In genomic region chr9:92769528-92769927, GRCm38 (mm10) we compare ENCODE assay signal across 9 mouse cellular contexts.
DNase-seq lines count a peak whose midpoint lies in the region; ATAC-seq and TF ChIP-seq lines count a peak whose summit lies in the region.
"Had no signal": no experiment of that assay in that cellular context is flagged by ENCODE, and none has a peak within 500 bp of the region (broad histone marks: within the 10 kb centered on the region; RNA-seq: fewer than 3 reads in every experiment).

No protein-coding gene starts in this region.

- no peak overlapping the region for H3K4me3 ChIP-seq in bone marrow, adult 2 months (replicated peaks; ENCODE audit: control insufficient read depth, low read depth, low read length)
- no peak overlapping the region for H3K4me3 ChIP-seq in lung, adult 2 months (replicated peaks; ENCODE audit: extremely low read depth, low read depth, low read length)
- H3K4me3 ChIP-seq: heart, embryonic 13.5 days had no signal

- H3K4me1 ChIP-seq in bone marrow, adult 2 months (ENCODE audit: control insufficient read depth, insufficient read depth, low read length): no peaks in the 10 kb centered on the region
- no peaks in the 10 kb centered on the region for H3K4me1 ChIP-seq in lung, adult 2 months (ENCODE audit: control insufficient read depth, insufficient read depth, low read length)
- H3K4me1 ChIP-seq: heart, embryonic 13.5 days had no signal

- WGBS in bone marrow, adult 2 months: 47% methylated on average over 2 of the region's 2 CpGs
- WGBS in lung, adult 2 months: 65% methylated on average over 2 of the region's 2 CpGs

- peak; percentile 12 for DNase-seq in CD4-positive, CD25-positive, alpha-beta regulatory T cell, adult 2 months (ENCODE audit: low read depth, low spot score)
- DNase-seq in left cerebral cortex, postnatal 4 days: peak; percentile 29
- no peak for DNase-seq in left cerebral cortex, adult 11 months (ENCODE audit: low spot score)
- peak; percentile 26 for DNase-seq in lung, adult 2 months
- DNase-seq in Muller cell, postnatal 12 days (ENCODE audit: inconsistent ontology term): no peak
- DNase-seq in heart, adult 11 months: no peak

- intact Hi-C loops in left cerebral cortex, postnatal 4 days (cut with DNase I): no loop called here

- TF ChIP-seq POLR2A in bone marrow, adult 2 months (IDR thresholded peaks at IDR 0.05; ENCODE audit: borderline replicate concordance, control insufficient read depth, low read depth, low read length): no peak
- no peak for TF ChIP-seq POLR2A in lung, adult 2 months (IDR thresholded peaks at IDR 0.05; ENCODE audit: borderline replicate concordance, extremely low read depth, low read depth, low read length)

- peak; percentile 61 for TF ChIP-seq CTCF in bone marrow, adult 2 months (IDR thresholded peaks at IDR 0.05; ENCODE audit: control insufficient read depth, insufficient read depth, low read length)
- TF ChIP-seq CTCF in lung, adult 2 months (IDR thresholded peaks at IDR 0.05; ENCODE audit: insufficient read depth, low read length): peak; percentile 94

- H3K27ac ChIP-seq in bone marrow, adult 2 months (ENCODE audit: control insufficient read depth, insufficient read depth, low read depth, low read length, poor library complexity): no peak overlapping the region
- H3K27ac ChIP-seq: heart, embryonic 13.5 days had no signal

- no peak for ATAC-seq in CD4-positive, CD25-positive, alpha-beta regulatory T cell, adult 4 months

Comparison
In these comparisons a context has a peak if more than half of its experiments do, and no peak if none do; other contexts are left out.
1. DNase-seq: peak in CD4-positive, CD25-positive, alpha-beta regulatory T cell, adult 2 months (single experiment), left cerebral cortex, postnatal 4 days (single experiment) and lung, adult 2 months (single experiment); none in left cerebral cortex, adult 11 months (single experiment), Muller cell, postnatal 12 days (single experiment) and heart, adult 11 months (single experiment).